Mouse (Mus musculus) cerebellum, postnatal 36 days (tissue): ENCODE measurements around the gene Spsb1.

Source experiments
- DNase-seq, 2 experiments: peaks; one replicate each; pipeline ENCODE4 v3.0.0; 2021 to 2022; ENCODE audit warnings: mixed read lengths in 2 of 2

Spsb1 gene

GRCm38 (mm10) chr4:149983921-149984645 is 29.2 kb upstream of the Spsb1 start:
- DNase-seq: no peak

DNA sequence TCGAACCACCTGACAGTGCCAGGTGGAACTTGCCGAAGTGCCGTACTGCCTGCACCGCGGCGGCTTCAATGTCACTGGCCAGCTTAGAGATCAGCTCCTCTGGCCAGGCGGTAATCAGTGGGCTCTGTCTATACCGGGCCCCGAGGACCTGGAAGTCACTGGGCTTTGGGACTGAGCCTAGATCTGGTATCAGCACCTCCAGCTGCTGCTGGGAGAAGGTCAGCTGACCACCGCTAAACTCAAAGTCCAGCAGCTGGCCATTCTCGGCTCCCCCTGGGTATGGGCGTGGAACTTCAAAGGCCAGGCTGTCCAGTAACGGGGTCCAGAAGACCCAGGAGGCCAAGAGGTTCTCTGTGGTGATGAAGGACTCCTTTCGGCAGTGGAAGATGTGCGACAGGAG is 27.3 kb upstream of the Spsb1 start:
- DNase-seq: no peak

DNA sequence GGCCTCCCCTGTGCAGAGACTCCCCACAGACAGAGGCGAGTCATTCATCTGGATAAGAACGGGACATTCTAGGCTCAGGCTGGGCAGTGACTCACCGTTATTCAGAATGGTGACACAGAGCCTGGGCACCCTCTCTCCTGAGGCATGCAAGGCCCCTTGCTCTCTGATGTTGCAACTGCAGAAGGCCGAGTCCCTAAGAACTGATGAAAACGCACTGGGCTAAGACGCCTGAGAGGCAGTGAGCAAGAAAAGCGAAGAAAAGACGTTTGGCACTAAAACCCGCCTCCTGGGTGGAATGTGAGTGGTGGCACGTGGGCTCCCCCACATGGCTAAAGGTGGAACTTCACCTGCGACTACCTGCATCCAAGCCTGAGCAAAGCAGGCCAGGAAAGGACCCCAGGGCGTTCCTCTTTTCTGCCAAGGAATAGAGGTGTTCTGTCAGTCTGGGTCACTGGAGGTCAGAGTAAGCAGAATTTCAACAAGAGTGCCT is 25.0 kb upstream of the Spsb1 start:
- DNase-seq: peak; percentile 91 to 94

GRCm38 (mm10) chr4:149978820-149979219 is 24.0 kb upstream of the Spsb1 start:
- DNase-seq: no peak

DNA sequence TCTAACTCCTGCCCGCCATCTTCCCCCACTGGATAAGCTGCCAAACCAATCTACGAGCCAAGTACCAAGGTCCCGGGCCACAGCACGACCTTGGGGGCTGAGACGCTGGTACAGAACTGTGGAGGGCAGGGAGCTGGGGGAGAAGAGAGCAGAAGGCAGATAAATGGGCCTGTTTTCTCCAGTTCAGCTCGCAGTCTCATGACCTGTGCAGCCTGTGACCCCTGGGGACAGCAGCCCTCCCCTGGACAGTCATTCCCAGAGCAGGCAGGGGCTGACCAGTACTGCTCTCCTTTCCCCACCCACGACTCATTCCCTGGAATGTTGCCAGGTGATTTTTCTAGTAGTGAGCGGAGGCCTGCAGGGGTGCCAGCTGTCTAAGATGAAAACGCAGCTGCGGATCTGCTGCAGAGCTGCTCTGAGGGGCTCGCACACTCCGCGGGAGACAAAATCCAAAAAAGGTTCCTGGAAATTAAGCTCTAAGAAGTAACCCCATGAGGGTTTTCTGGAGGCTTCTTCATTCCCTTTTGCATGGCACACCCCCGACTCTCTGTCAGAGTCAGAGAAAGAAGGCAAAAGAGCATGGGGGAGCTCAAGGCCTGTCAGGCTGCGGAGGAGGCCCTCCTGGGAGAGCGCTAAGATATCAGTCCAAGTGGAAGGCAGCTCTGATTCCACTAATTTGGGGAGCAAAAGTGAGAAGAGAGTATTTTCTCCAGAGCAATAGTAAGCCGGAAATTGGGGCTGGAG is 23.1 kb upstream of the Spsb1 start:
- DNase-seq: no peak

DNA sequence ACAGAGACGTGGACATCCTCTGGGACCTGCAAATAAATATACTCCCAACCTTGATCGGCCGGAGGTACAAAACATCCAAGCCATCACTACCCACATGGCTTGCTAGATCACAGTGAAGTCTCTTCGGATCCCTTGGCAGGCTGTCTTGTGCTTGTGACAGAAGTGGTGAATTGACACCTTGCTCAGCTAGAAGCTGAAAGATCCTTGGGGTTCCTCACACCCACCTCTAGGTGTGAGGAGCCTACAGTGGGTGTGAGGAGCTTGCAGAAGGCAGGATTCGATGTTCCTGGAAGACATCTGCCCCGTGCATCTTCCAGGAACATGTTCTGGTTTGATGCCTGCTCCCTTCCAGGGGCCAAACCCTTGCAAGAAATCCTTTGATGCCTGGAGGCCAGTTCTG is 22.3 kb upstream of the Spsb1 start:
- no peak for DNase-seq

- no peak for DNase-seq
These were observed 20.9 kb upstream of the Spsb1 start for GRCm38 (mm10) chr4:149975730-149976254.

- no peak for DNase-seq
These were observed 20.4 kb upstream of the Spsb1 start for GRCm38 (mm10) chr4:149975291-149975690.

DNA sequence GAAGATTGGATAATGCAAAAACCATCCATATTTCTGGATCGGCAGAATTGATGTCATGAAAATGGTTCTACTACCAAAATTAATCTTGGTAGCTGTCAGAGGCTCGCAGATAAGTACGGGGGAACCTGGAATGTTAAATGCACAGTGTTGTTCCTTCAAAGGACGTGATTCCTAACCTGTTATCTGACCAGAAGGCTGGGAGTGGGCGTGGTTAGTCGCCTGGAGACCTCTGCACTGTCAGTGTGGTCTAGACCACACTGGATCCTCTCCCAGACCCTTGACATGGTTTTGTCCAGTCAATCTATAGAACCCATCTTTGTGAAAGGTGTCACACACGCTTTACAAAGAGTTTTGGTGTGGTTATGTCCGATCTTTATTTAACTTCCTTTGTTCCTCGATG is 16.6 kb upstream of the Spsb1 start:
- DNase-seq: no peak

- no peak for DNase-seq
These were observed 13.7 kb upstream of the Spsb1 start for GRCm38 (mm10) chr4:149968526-149968925.

DNA sequence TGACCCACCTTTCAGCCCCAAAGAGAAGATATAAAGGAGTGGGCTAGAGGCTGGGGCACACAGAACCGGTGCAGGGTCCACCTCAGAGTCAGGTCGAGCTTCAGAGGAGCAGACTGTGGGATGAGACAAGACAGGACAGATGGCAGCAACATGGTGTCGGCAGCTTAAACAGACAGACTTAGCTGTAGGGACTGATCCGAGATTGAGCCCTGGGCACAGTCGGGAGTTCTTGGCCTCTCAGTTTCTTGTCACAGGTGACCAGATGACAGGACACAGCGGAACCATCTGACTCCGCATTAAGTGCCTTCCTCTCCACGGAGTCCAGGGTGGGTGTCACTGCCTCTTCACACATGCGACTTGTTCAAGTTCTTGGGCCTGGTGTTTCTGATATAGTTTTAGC is 12.1 kb upstream of the Spsb1 start:
- no peak for DNase-seq

GRCm38 (mm10) chr4:149966252-149966651 is 11.4 kb upstream of the Spsb1 start:
- DNase-seq: peak; percentile 51 to 61

DNA sequence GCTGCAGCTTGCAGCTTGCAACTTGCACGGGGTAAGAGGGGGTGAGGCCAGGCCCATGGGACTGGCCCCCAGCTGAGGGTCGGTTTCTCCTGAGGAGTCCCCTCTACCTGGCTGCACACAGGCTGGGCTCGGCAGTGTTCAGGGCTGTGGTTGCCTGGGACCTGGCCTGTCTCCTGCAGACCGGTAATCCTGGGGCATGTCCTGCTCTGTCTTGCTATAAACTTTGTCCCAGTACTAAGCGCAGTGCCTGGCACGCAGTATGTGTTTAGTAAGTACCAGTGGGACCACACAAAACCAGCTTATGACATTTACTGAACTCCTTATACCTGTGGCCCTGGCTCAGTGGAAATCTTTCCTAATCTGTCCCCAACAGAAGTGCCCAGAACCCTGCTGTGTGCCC is 10.8 kb upstream of the Spsb1 start:
- DNase-seq: no peak

- DNase-seq: no peak
These were observed 10.4 kb upstream of the Spsb1 start for GRCm38 (mm10) chr4:149965242-149965641.

GRCm38 (mm10) chr4:149964770-149965169 is 9.9 kb upstream of the Spsb1 start:
- DNase-seq: no peak

DNA sequence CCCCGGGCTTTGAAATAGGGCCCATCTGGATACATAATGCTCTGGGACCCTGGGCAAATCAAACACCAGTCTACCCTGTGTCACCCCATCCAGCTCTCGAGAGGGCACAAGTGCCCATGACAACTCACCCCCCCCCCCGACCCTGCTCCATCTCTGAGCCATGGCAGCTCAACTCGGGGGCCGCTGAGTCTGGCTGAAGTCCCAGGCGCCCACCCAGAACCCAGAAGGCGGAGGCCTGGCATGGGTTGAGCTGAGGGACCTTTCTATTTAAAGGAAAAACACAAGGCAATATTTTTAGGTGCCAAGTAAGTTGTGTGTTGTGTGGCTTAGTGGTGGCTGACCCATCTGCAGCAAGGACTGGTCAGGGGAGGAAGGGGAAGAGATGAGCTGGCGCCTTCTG is 9.4 kb upstream of the Spsb1 start:
- no peak for DNase-seq

GRCm38 (mm10) chr4:149960391-149960790 is 5.5 kb upstream of the Spsb1 start:
- no peak for DNase-seq

DNA sequence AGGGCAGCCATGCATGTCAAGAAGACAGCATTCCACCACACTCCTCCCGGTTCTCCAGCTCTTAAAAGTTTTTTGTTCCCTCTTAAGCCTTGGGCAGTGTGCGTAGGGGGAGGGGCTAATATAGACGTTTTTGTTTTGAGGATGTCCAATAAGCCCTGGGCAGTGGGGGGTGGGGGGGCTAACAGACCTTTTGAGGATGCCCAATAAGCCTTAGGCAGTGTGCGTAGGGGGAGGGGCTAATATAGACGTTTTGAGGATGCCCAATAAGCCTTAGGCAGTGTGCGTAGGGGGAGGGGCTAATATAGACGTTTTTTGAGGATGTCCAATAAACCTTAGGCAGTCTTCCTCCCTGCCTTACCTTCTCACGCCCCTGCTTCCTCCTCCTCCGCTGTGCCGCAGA is 5.0 kb upstream of the Spsb1 start:
- DNase-seq: no peak

DNA sequence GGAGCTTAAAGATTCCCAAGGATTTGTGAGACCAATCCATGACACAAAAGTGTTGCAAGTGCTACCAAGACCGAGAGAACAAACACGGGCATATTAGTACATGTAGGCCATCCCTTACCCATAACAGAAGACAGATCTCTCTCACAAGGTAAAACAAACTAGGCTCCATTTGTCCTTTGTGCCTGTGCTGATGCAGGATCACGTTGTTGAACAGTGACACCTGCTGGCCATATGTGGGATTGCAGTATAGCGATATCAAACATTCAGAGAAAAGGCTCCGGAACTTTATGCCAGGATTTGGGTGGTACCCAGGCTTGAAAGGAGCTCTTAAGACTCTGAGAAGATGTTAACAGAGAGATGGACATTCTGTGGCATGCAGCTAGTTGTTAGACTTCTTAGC is 3.7 kb upstream of the Spsb1 start:
- peak; percentile 79 to 88 for DNase-seq

- DNase-seq: no peak
These were observed 1.2 kb upstream of the Spsb1 start for GRCm38 (mm10) chr4:149956048-149956447.

DNA sequence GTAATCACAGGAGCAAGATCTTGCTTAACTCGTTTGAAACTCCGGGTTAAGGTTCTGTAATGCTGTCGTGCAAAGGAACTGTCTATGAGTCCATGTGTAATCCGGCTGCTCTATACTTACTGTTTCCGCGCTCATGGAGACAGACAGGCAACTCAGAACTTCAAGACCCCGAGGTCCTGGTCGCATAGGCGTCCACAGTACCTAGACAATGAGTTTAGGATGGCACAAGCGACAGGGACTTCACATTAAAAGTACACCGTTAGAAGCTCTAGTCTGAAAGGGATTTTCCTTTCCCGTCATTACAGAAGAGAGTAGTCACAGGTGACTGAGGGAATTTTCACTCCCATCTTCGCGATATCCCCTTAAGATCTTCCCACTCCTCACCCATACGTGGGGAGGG is 788 bp upstream of the Spsb1 start:
- DNase-seq: no peak

DNA sequence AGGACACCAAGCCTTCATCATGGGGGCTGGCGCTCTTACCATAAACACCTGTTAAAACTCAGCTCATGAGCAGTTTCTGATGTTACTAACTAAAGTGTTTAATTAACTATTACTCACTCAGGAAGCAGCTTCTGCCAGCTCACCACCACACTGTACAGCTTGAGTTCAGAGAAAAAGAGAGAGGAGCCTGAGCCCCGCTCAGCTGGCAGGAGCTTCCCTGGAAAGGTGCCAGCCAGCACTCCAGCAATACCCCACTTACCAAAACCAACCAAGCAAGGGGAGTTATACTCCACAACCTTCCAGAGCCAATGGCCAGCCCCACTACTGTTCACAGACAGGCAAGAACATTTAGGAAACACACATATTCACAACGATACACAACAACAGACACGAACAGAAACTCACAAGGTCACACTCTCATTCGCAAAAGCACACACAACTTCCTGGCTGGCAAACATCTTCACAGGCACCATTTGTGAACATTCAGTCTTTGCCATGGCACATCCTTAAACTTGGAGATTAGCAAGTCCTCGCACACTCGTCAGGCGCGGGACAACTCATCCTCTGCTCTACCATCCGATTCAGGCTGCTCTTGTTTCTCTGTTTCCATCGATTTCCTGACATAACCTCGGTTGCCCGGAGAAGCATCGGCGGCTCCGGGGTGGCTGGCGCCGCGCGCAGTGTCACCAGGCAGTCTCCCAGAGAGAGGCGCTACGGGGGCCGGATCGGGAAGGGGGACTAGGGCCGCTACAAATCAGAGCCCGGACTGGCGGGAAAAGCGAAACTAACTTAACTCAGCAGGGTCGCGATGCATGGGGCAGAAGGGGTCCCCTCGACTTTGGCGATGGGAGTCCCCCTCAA is 992 bp downstream of the Spsb1 start:
- peak; percentile 30 to 34 for DNase-seq

- peak in 1 of 2 experiments; percentile 28 for DNase-seq
These were observed 2.6 kb downstream of the Spsb1 start for GRCm38 (mm10) chr4:149952201-149952600.
